10 mouse cellular contexts compared by ENCODE assay signal in the genomic region with DNA sequence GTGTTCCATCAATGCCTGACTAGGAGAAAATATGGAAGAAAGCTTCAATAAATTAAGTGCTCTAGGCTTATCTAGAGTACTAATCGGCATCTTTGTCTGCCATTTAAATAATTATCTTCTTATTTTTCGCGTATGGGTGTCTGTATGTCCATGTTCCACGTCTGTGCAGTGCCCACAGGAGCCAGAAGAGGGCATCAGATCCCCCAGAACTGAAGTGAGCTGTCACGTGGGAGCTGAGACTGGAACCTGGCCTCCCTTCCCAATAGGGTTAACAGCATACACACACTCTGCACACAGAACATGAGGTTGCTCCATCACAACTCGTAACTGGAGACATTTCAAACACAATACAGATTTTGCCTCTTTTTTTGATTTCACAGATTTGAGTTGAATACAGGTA.
A peak's percentile ranks its signal among the peaks of the same experiment; 100 is the strongest.
DNase-seq lines count a peak whose midpoint lies in the region; ATAC-seq lines count a peak whose summit lies in the region.
"Had no signal": no experiment of that assay in that cellular context is flagged by ENCODE, and none has a peak within 500 bp of the region (broad histone marks: within the 10 kb centered on the region; RNA-seq: fewer than 3 reads in every experiment).

No protein-coding gene starts in this region.

- no peak overlapping the region for H3K27ac ChIP-seq in neural tube, embryonic 15.5 days (replicated peaks)
- H3K27ac ChIP-seq: lung, embryonic 15.5 days; stomach, embryonic 15.5 days had no signal

- no peaks in the 10 kb centered on the region for H3K9me3 ChIP-seq in neural tube, embryonic 15.5 days (replicated peaks)
- H3K9me3 ChIP-seq: lung, embryonic 15.5 days; stomach, embryonic 15.5 days had no signal

- no peak overlapping the region for H3K4me3 ChIP-seq in neural tube, embryonic 15.5 days (replicated peaks)
- H3K4me3 ChIP-seq: lung, embryonic 15.5 days; stomach, embryonic 15.5 days had no signal

- peak; percentile 23 to 26 for DNase-seq in cerebellum, adult 18-20 months
- no peak for DNase-seq in cerebellum, adult 11 months
- peak; percentile 41 for DNase-seq in neural tube, embryonic 10.5 days (ENCODE audit: extremely low spot score, low spot score)
- peak; percentile 41 to 65 for DNase-seq in cerebellum, postnatal 25 days
- DNase-seq in kidney, postnatal 10 days: peak; percentile 49
- peak; percentile 51 for DNase-seq in lung, postnatal 10 days

- no peaks in the 10 kb centered on the region for H3K27me3 ChIP-seq in neural tube, embryonic 15.5 days (replicated peaks)
- H3K27me3 ChIP-seq: lung, embryonic 15.5 days; stomach, embryonic 15.5 days had no signal

- H3K4me1 ChIP-seq in neural tube, embryonic 15.5 days: no peaks in the 10 kb centered on the region
- H3K4me1 ChIP-seq: lung, embryonic 15.5 days; stomach, embryonic 15.5 days had no signal

- H3K4me2 ChIP-seq in neural tube, embryonic 15.5 days: no peak overlapping the region
- H3K4me2 ChIP-seq: lung, embryonic 15.5 days; stomach, embryonic 15.5 days had no signal

- no peaks in the 10 kb centered on the region for H3K36me3 ChIP-seq in neural tube, embryonic 15.5 days
- H3K36me3 ChIP-seq: lung, embryonic 15.5 days; stomach, embryonic 15.5 days had no signal

- no peak for ATAC-seq in neural tube, embryonic 15.5 days (ENCODE audit: low FRiP score)
- no peak for ATAC-seq in erythroid progenitor cell, adult 5-6 weeks (replicated peaks; ENCODE audit: low FRiP score, poor library complexity, severe bottlenecking)

- WGBS in neural tube, embryonic 15.5 days: 61% methylated on average over 6 of the region's 6 CpGs

- no peak overlapping the region for H3K9ac ChIP-seq in neural tube, embryonic 15.5 days (replicated peaks)
- H3K9ac ChIP-seq: lung, embryonic 15.5 days; stomach, embryonic 15.5 days had no signal
